Mouse (Mus musculus) hindbrain, embryonic 13.5 days (tissue): ENCODE results near the gene Dusp18. TPM values are rescaled to one million over a fixed set of nuclear protein-coding genes. Genes with fewer than 3 reads are reported as not detected.

ENCODE experiments used
- ATAC-seq: fragments of 200-750 bp; cut with Nextera tagmentation; 2 replicates; pipeline ENCODE4 v1.8.0; 2017; ENCODE audit warnings: moderate TSS enrichment; ENCODE audit not compliant: low FRiP score
- H3K27ac ChIP-seq: fragments of 300-500 bp; sonication (generic); 2 replicates; pipeline ENCODE4 v1.5.1; 2015; ENCODE audit warnings: inconsistent platforms, mild to moderate bottlenecking, moderate library complexity
- H3K27me3 ChIP-seq: fragments of 300-500 bp; sonication (generic); 2 replicates; pipeline ENCODE4 v1.6.1; 2015; ENCODE audit warnings: mild to moderate bottlenecking, inconsistent platforms
- H3K36me3 ChIP-seq: fragments of 300-500 bp; sonication (generic); 2 replicates; pipeline ENCODE4 v1.6.1; 2015; ENCODE audit warnings: mild to moderate bottlenecking, inconsistent platforms
- H3K4me1 ChIP-seq: fragments of 300-500 bp; sonication (generic); replicated peaks from 2 replicates; pipeline ENCODE4 v1.6.1; 2015; ENCODE audit warnings: inconsistent platforms
- H3K4me2 ChIP-seq: fragments of 300-500 bp; sonication (generic); 2 replicates; pipeline ENCODE4 v1.6.1; 2015; ENCODE audit warnings: inconsistent platforms, mild to moderate bottlenecking, moderate library complexity
- H3K4me3 ChIP-seq: fragments of 300-500 bp; sonication (generic); 2 replicates; pipeline ENCODE4 v1.5.1; 2015; ENCODE audit warnings: mild to moderate bottlenecking, inconsistent platforms
- H3K9ac ChIP-seq: fragments of 300-500 bp; sonication (generic); 2 replicates; pipeline ENCODE4 v1.6.1; 2015; ENCODE audit warnings: mild to moderate bottlenecking, inconsistent platforms
- H3K9me3 ChIP-seq: fragments of 300-500 bp; sonication (generic); 2 replicates; pipeline ENCODE4 v1.6.1; 2016; ENCODE audit warnings: inconsistent platforms
- WGBS: fragments of 180-500 bp; shearing (Covaris S2); methylation state at CpG from one replicate; pipeline ENCODE4 v1.1.7; 2015; 5-methylcytosine and 5-hydroxymethylcytosine counted together
- polyA plus RNA-seq: library from polyadenylated mRNA; unstranded; fragments of >200 nt; fragmentation: Nextera tagmentation; extraction: Ambion mirVana; gene quantifications from 2 replicates; pipeline ENCODE4 v1.2.1, GENCODE M21; 2015

The Dusp18 gene
- polyA plus RNA-seq, 1 experiment from 2014 or later = 33.8 TPM

- peaks cover 45% of the 10 kb centered on the region for H3K4me1 ChIP-seq
- under 1% methylated on average over 28 of the region's 28 CpGs for WGBS
Observed at GRCm38 (mm10) chr11:3914109-3914840, 19.2 kb downstream of the Dusp18 start, which contains the start of gene Slc35e4. Gene Slc35e4, minus strand, starts transcription at chr11:3914664.

GRCm38 (mm10) chr11:3918738-3919137 is 23.7 kb downstream of the Dusp18 start:
- no peak overlapping the region for H3K4me2 ChIP-seq
- no peak overlapping the region for H3K9ac ChIP-seq
- 0 out of 2 replicates have a peak, but pooled peaks cover 5% of the 10 kb centered on the region for H3K27me3 ChIP-seq
- H3K4me3 ChIP-seq = no peak overlapping the region
- H3K4me1 ChIP-seq = peaks cover 6% of the 10 kb centered on the region
- H3K9me3 ChIP-seq = no peaks in the 10 kb centered on the region
- no peak overlapping the region for H3K27ac ChIP-seq
- 59% methylated on average over 1 of the region's 1 CpGs for WGBS
- no peak for ATAC-seq
- H3K36me3 ChIP-seq = peaks cover 12% of the 10 kb centered on the region

More at GRCm38 (mm10) chr11:3914109-3914840, 19.2 kb downstream of the Dusp18 start, which contains the start of gene Slc35e4:
- H3K27ac ChIP-seq = peak within 1 kb of the TSS; percentile 77
- peak; percentile 59 for ATAC-seq
- peak within 1 kb of the TSS; percentile 81 for H3K9ac ChIP-seq
- peak within 1 kb of the TSS; percentile 89 for H3K4me2 ChIP-seq
- peak within 1 kb of the TSS; percentile 62 for H3K4me3 ChIP-seq
- H3K27me3 ChIP-seq = 0 out of 2 replicates have a peak, but pooled peaks cover 5% of the 10 kb centered on the region
- H3K36me3 ChIP-seq = no peaks in the 10 kb centered on the region
- H3K9me3 ChIP-seq = no peaks in the 10 kb centered on the region

GRCm38 (mm10) chr11:3920476-3920875 is 25.4 kb downstream of the Dusp18 start:
- Histone ChIP-seq H3K4me3 (no peak overlapping the region), H3K9ac (no peak overlapping the region), H3K4me1 (no peaks in the 10 kb centered on the region), H3K27me3 (0 out of 2 replicates have a peak, but pooled peaks cover 5% of the 10 kb centered on the region), H3K36me3 (peaks cover 21% of the 10 kb centered on the region), H3K4me2 (no peak overlapping the region), H3K27ac (no peak overlapping the region), H3K9me3 (no peaks in the 10 kb centered on the region)
- 87% methylated on average over 7 of the region's 7 CpGs for WGBS
- ATAC-seq = no peak

- Histone ChIP-seq H3K27ac (no peak overlapping the region), H3K36me3 (peaks cover 30% of the 10 kb centered on the region), H3K4me2 (no peak overlapping the region), H3K4me3 (no peak overlapping the region), H3K27me3 (no peaks in the 10 kb centered on the region), H3K9me3 (no peaks in the 10 kb centered on the region), H3K4me1 (no peaks in the 10 kb centered on the region), H3K9ac (no peak overlapping the region)
- no peak for ATAC-seq
- WGBS = 24% methylated on average over 8 of the region's 8 CpGs
Observed at GRCm38 (mm10) chr11:3921281-3921850, 26.3 kb downstream of the Dusp18 start.

- H3K4me2 ChIP-seq = no peak overlapping the region
- 96% methylated on average over 9 of the region's 9 CpGs for WGBS
- H3K4me1 ChIP-seq = no peaks in the 10 kb centered on the region
- no peaks in the 10 kb centered on the region for H3K27me3 ChIP-seq
- H3K9ac ChIP-seq = no peak overlapping the region
- no peaks in the 10 kb centered on the region for H3K9me3 ChIP-seq
- H3K36me3 ChIP-seq = peaks cover 36% of the 10 kb centered on the region
- ATAC-seq = no peak
- H3K4me3 ChIP-seq = no peak overlapping the region
- H3K27ac ChIP-seq = no peak overlapping the region
Observed at GRCm38 (mm10) chr11:3922115-3922514, 27.1 kb downstream of the Dusp18 start.

- H3K9me3 ChIP-seq = no peaks in the 10 kb centered on the region
- H3K4me3 ChIP-seq = no peak overlapping the region
- peaks cover 36% of the 10 kb centered on the region for H3K36me3 ChIP-seq
- H3K27me3 ChIP-seq = no peaks in the 10 kb centered on the region
- H3K9ac ChIP-seq = no peak overlapping the region
- no peak for ATAC-seq
- H3K4me1 ChIP-seq = no peaks in the 10 kb centered on the region
- H3K27ac ChIP-seq = no peak overlapping the region
- WGBS = 93% methylated on average over 6 of the region's 6 CpGs
- H3K4me2 ChIP-seq = no peak overlapping the region
Observed at GRCm38 (mm10) chr11:3922731-3923130, 27.7 kb downstream of the Dusp18 start.

- H3K36me3 ChIP-seq = peaks cover 36% of the 10 kb centered on the region
- no peak for ATAC-seq
- peaks cover 4% of the 10 kb centered on the region for H3K4me1 ChIP-seq
- H3K9me3 ChIP-seq = no peaks in the 10 kb centered on the region
- WGBS = 90% methylated on average over 10 of the region's 10 CpGs
- H3K9ac ChIP-seq = no peak overlapping the region
- no peak overlapping the region for H3K4me2 ChIP-seq
- H3K4me3 ChIP-seq = no peak overlapping the region
- no peak overlapping the region for H3K27ac ChIP-seq
- H3K27me3 ChIP-seq = no peaks in the 10 kb centered on the region
Observed at GRCm38 (mm10) chr11:3925916-3926315, 30.9 kb downstream of the Dusp18 start.

- WGBS = 87% methylated on average over 4 of the region's 4 CpGs
Observed at GRCm38 (mm10) chr11:3930019-3930418, 35.0 kb downstream of the Dusp18 start.

GRCm38 (mm10) chr11:3930931-3931330 is 35.9 kb downstream of the Dusp18 start:
- Histone ChIP-seq H3K9me3 (no peaks in the 10 kb centered on the region), H3K4me1 (peaks cover 17% of the 10 kb centered on the region), H3K27ac (no peak overlapping the region), H3K27me3 (no peaks in the 10 kb centered on the region), H3K4me3 (peak overlapping the region; percentile 50), H3K36me3 (peaks cover 10% of the 10 kb centered on the region), H3K4me2 (peak overlapping the region; percentile 76), H3K9ac (peak overlapping the region; percentile 64)
- WGBS = 17% methylated on average over 6 of the region's 6 CpGs
- ATAC-seq = no peak

More at GRCm38 (mm10) chr11:3930019-3930418, 35.0 kb downstream of the Dusp18 start:
- Histone ChIP-seq H3K27ac (no peak overlapping the region), H3K9me3 (no peaks in the 10 kb centered on the region), H3K36me3 (peaks cover 16% of the 10 kb centered on the region), H3K27me3 (no peaks in the 10 kb centered on the region), H3K4me1 (peaks cover 17% of the 10 kb centered on the region), H3K4me2 (no peak overlapping the region), H3K4me3 (no peak overlapping the region), H3K9ac (no peak overlapping the region)
- no peak for ATAC-seq

- Histone ChIP-seq H3K27me3 (no peaks in the 10 kb centered on the region), H3K36me3 (peaks cover 3% of the 10 kb centered on the region), H3K4me2 (peak within 1 kb of the TSS; percentile 76), H3K9ac (peak within 1 kb of the TSS; percentile 64), H3K27ac (no peak within 1 kb of the TSS), H3K4me1 (peaks cover 17% of the 10 kb centered on the region), H3K9me3 (no peaks in the 10 kb centered on the region), H3K4me3 (peak within 1 kb of the TSS; percentile 50)
- under 1% methylated on average over 20 of the region's 26 CpGs for WGBS
- peak; percentile 86 for ATAC-seq
Observed at GRCm38 (mm10) chr11:3931511-3932211, 36.6 kb downstream of the Dusp18 start, which contains the start of gene Tcn2. Gene Tcn2, minus strand, starts transcription at chr11:3932159.

- H3K9me3 ChIP-seq = no peaks in the 10 kb centered on the region
- ATAC-seq = no peak
- WGBS = 86% methylated on average over 9 of the region's 9 CpGs
Observed at GRCm38 (mm10) chr11:3933756-3934285, 38.8 kb downstream of the Dusp18 start.

GRCm38 (mm10) chr11:3935135-3935534 is 40.1 kb downstream of the Dusp18 start:
- H3K36me3 ChIP-seq = no peaks in the 10 kb centered on the region
- H3K9me3 ChIP-seq = no peaks in the 10 kb centered on the region
- no peak overlapping the region for H3K4me2 ChIP-seq
- no peak overlapping the region for H3K4me3 ChIP-seq
- H3K27ac ChIP-seq = no peak overlapping the region
- no peaks in the 10 kb centered on the region for H3K27me3 ChIP-seq
- peaks cover 17% of the 10 kb centered on the region for H3K4me1 ChIP-seq
- ATAC-seq = no peak
- no peak overlapping the region for H3K9ac ChIP-seq
- 66% methylated on average over 4 of the region's 4 CpGs for WGBS

More at GRCm38 (mm10) chr11:3933756-3934285, 38.8 kb downstream of the Dusp18 start:
- H3K4me3 ChIP-seq = no peak overlapping the region
- H3K27me3 ChIP-seq = no peaks in the 10 kb centered on the region
- H3K4me1 ChIP-seq = peaks cover 17% of the 10 kb centered on the region
- no peak overlapping the region for H3K9ac ChIP-seq
- no peak overlapping the region for H3K4me2 ChIP-seq
- no peak overlapping the region for H3K27ac ChIP-seq
- H3K36me3 ChIP-seq = no peaks in the 10 kb centered on the region
